Mouse (Mus musculus): Measurements from ENCODE around the gene Fndc3b.
"Not testable (repeated sequence)": the region's sequence is repeated elsewhere in the genome, so short reads cannot be mapped to it uniquely, and the experiment has no call there.

The Fndc3b gene

GRCm38 (mm10) chr3:27416786-27417185 is 294.3 kb downstream of the Fndc3b start:
- DNase-seq (ENCODE audit: low spot score in 2 of 2) = no peak

- no peak for DNase-seq (ENCODE audit: low spot score in 2 of 2)
Measured at GRCm38 (mm10) chr3:27413566-27413965, 297.5 kb downstream of the Fndc3b start.

GRCm38 (mm10) chr3:27411286-27411685 is 299.8 kb downstream of the Fndc3b start:
- DNase-seq (ENCODE audit: low spot score in 2 of 2) = no peak

GRCm38 (mm10) chr3:27408564-27408963 is 302.5 kb downstream of the Fndc3b start:
- DNase-seq (ENCODE audit: low spot score in 2 of 2) = no peak

GRCm38 (mm10) chr3:27406440-27406839 is 304.7 kb downstream of the Fndc3b start:
- DNase-seq (ENCODE audit: low spot score in 2 of 2) = no peak

- DNase-seq (ENCODE audit: low spot score in 2 of 2) = not testable (repeated sequence)
Measured at GRCm38 (mm10) chr3:27400996-27401395, 310.1 kb downstream of the Fndc3b start.

GRCm38 (mm10) chr3:27389923-27390322 is 321.2 kb downstream of the Fndc3b start:
- no peak for DNase-seq (ENCODE audit: low spot score in 2 of 2)

GRCm38 (mm10) chr3:27384836-27385235 is 326.3 kb downstream of the Fndc3b start:
- DNase-seq (ENCODE audit: low spot score in 2 of 2) = no peak

GRCm38 (mm10) chr3:27377935-27378334 is 333.2 kb downstream of the Fndc3b start:
- DNase-seq (ENCODE audit: low spot score in 2 of 2) = no peak

GRCm38 (mm10) chr3:27374396-27374795 is 336.7 kb downstream of the Fndc3b start:
- no peak for DNase-seq (ENCODE audit: low spot score in 2 of 2)

- no peak for DNase-seq (ENCODE audit: low spot score in 2 of 2)
Measured at GRCm38 (mm10) chr3:27371725-27372650, 339.1 kb downstream of the Fndc3b start.

- DNase-seq (ENCODE audit: low spot score in 2 of 2) = no peak
Measured at GRCm38 (mm10) chr3:27371276-27371621, 339.9 kb downstream of the Fndc3b start, which contains the start of gene Ghsr. Gene Ghsr (plus strand): TSS chr3:27371351.

GRCm38 (mm10) chr3:27370582-27371275 is 340.4 kb downstream of the Fndc3b start:
- no peak for DNase-seq (ENCODE audit: low spot score in 2 of 2)

GRCm38 (mm10) chr3:27370125-27370524 is 341.0 kb downstream of the Fndc3b start:
- DNase-seq (ENCODE audit: low spot score in 2 of 2) = peak in 1 of 2 experiments; percentile 36
